Mouse (Mus musculus) small intestine, adult 2 months (tissue): ENCODE results near the gene Kcnmb1. TPM values are rescaled to one million over a fixed set of nuclear protein-coding genes. Genes with fewer than 3 reads are reported as not detected.

Experiments
- H3K27ac ChIP-seq: fragments of 200-500 bp; 2 replicates; pipeline ENCODE4 v1.5.1; 2012; ENCODE audit warnings: low read depth, low read length, control low read depth, inconsistent platforms; ENCODE audit not compliant: insufficient read depth
- H3K27me3 ChIP-seq: fragments of 200-500 bp; 2 replicates; pipeline ENCODE4 v1.6.1; 2012; ENCODE audit warnings: mild to moderate bottlenecking, moderate library complexity, low read length, inconsistent platforms; ENCODE audit not compliant: control insufficient read depth, insufficient read depth
- H3K36me3 ChIP-seq: fragments of 200-500 bp; 2 replicates; pipeline ENCODE4 v1.6.1; 2012; ENCODE audit warnings: mild to moderate bottlenecking, low read length, control low read depth, inconsistent platforms; ENCODE audit not compliant: control insufficient read depth, insufficient read depth
- H3K4me1 ChIP-seq: fragments of 200-500 bp; 2 replicates; pipeline ENCODE4 v1.6.1; 2012; ENCODE audit warnings: low read length, inconsistent platforms, mixed read lengths; ENCODE audit not compliant: control insufficient read depth, insufficient read depth, insufficient read length
- H3K4me3 ChIP-seq: fragments of 200-500 bp; 2 replicates; pipeline ENCODE4 v1.5.1; 2012; ENCODE audit warnings: low read depth, mild to moderate bottlenecking, control low read depth, inconsistent platforms, low read length, moderate library complexity
- CTCF ChIP-seq: fragments of 200-500 bp; IDR thresholded peaks from 2 replicates; pipeline ENCODE4 v1.5.1; 2012; ENCODE audit warnings: low read depth, mild to moderate bottlenecking, control low read depth, inconsistent platforms, low read length, moderate library complexity, mixed read lengths; ENCODE audit not compliant: insufficient replicate concordance, insufficient read length; ENCODE audit errors: extremely low read depth
- POLR2A ChIP-seq: fragments of 200-500 bp; IDR thresholded peaks from 2 replicates; pipeline ENCODE4 v1.6.1; 2012; ENCODE audit warnings: low read depth, mild to moderate bottlenecking, control low read depth, inconsistent platforms, low read length, moderate library complexity
- WGBS: fragments of 180-500 bp; shearing (Covaris S2); methylation state at CpG from one replicate; pipeline ENCODE4 v1.1.7; 2018; 5-methylcytosine and 5-hydroxymethylcytosine counted together
- polyA plus RNA-seq: library from polyadenylated mRNA; depleted of rRNA; stranded (reverse); fragments of >200 nt; gene quantifications from 2 replicates; pipeline ENCODE4 v1.2.3, GENCODE M21; 2012

Gene Kcnmb1
- polyA plus RNA-seq, 1 experiment: 2.1 TPM

GRCm38 (mm10) chr11:33957595-33957994, 5.2 kb upstream of the Kcnmb1 start:
- Histone ChIP-seq H3K27me3 (no peaks in the 10 kb centered on the region), H3K4me1 (no peaks in the 10 kb centered on the region), H3K4me3 (no peak overlapping the region), H3K36me3 (no peaks in the 10 kb centered on the region), H3K27ac (no peak overlapping the region)
- TF ChIP-seq CTCF (no peak), POLR2A (no peak)
- 83% methylated on average over 6 of the region's 6 CpGs for WGBS

GRCm38 (mm10) chr11:33958713-33959112, 4.1 kb upstream of the Kcnmb1 start:
- TF ChIP-seq CTCF: no peak
- no peak for TF ChIP-seq POLR2A
- H3K4me1 ChIP-seq: no peaks in the 10 kb centered on the region
- no peak overlapping the region for H3K4me3 ChIP-seq
- no peaks in the 10 kb centered on the region for H3K36me3 ChIP-seq
- WGBS: 71% methylated on average over 8 of the region's 8 CpGs
- no peaks in the 10 kb centered on the region for H3K27me3 ChIP-seq
- no peak overlapping the region for H3K27ac ChIP-seq

GRCm38 (mm10) chr11:33962178-33962577, 635 bp upstream of the Kcnmb1 start:
- 29% methylated on average over 7 of the region's 7 CpGs for WGBS
- no peak overlapping the region for H3K4me3 ChIP-seq
- TF ChIP-seq POLR2A (no peak), CTCF (no peak)
- H3K36me3 ChIP-seq: no peaks in the 10 kb centered on the region
- H3K27me3 ChIP-seq: no peaks in the 10 kb centered on the region
- no peaks in the 10 kb centered on the region for H3K4me1 ChIP-seq
- H3K27ac ChIP-seq: peak overlapping the region; percentile 44; the same call in 1 of the 2 replicates

GRCm38 (mm10) chr11:33965380-33965779, 2.6 kb downstream of the Kcnmb1 start:
- 49% methylated on average over 2 of the region's 2 CpGs for WGBS
- no peak for TF ChIP-seq CTCF
- TF ChIP-seq POLR2A: no peak
- no peaks in the 10 kb centered on the region for H3K36me3 ChIP-seq

GRCm38 (mm10) chr11:33967708-33968107, 4.9 kb downstream of the Kcnmb1 start:
- H3K36me3 ChIP-seq: no peaks in the 10 kb centered on the region
- H3K4me3 ChIP-seq: no peak overlapping the region
- H3K27ac ChIP-seq: no peak overlapping the region
- H3K4me1 ChIP-seq: no peaks in the 10 kb centered on the region
- 64% methylated on average over 4 of the region's 4 CpGs for WGBS
- TF ChIP-seq CTCF (no peak), POLR2A (no peak)
- no peaks in the 10 kb centered on the region for H3K27me3 ChIP-seq

More at GRCm38 (mm10) chr11:33965380-33965779, 2.6 kb downstream of the Kcnmb1 start:
- Histone ChIP-seq H3K27me3 (no peaks in the 10 kb centered on the region), H3K4me1 (no peaks in the 10 kb centered on the region), H3K27ac (no peak overlapping the region), H3K4me3 (no peak overlapping the region)

GRCm38 (mm10) chr11:33969199-33969598, 6.4 kb downstream of the Kcnmb1 start:
- Histone ChIP-seq H3K4me1 (no peaks in the 10 kb centered on the region), H3K27me3 (no peaks in the 10 kb centered on the region), H3K27ac (no peak overlapping the region), H3K4me3 (no peak overlapping the region), H3K36me3 (no peaks in the 10 kb centered on the region)
- TF ChIP-seq CTCF: no peak
- TF ChIP-seq POLR2A: no peak
- 75% methylated on average over 3 of the region's 3 CpGs for WGBS

- no peak for TF ChIP-seq POLR2A
- no peak for TF ChIP-seq CTCF
- Histone ChIP-seq H3K4me1 (no peaks in the 10 kb centered on the region), H3K4me3 (no peak overlapping the region), H3K27ac (no peak overlapping the region), H3K27me3 (no peaks in the 10 kb centered on the region), H3K36me3 (no peaks in the 10 kb centered on the region)
- 76% methylated on average over 7 of the region's 7 CpGs for WGBS
These were observed 9.3 kb downstream of the Kcnmb1 start for GRCm38 (mm10) chr11:33972114-33972513.
